Mouse (Mus musculus) testis, adult 2 months (tissue): ENCODE results near the gene 1700016C15Rik.

ENCODE experiments used
- CTCF ChIP-seq: fragments of 200-500 bp; IDR thresholded peaks from 2 replicates; pipeline ENCODE4 v1.5.1; 2012; ENCODE audit warnings: low read depth, mild to moderate bottlenecking, inconsistent platforms, low read length, moderate library complexity; ENCODE audit not compliant: control insufficient read depth, insufficient read depth, insufficient replicate concordance
- POLR2A ChIP-seq: fragments of 200-500 bp; IDR thresholded peaks from 2 replicates; pipeline ENCODE4 v1.6.1; 2012; ENCODE audit warnings: low read depth, mild to moderate bottlenecking, inconsistent platforms, low read length, moderate library complexity; ENCODE audit not compliant: control insufficient read depth

DNA sequence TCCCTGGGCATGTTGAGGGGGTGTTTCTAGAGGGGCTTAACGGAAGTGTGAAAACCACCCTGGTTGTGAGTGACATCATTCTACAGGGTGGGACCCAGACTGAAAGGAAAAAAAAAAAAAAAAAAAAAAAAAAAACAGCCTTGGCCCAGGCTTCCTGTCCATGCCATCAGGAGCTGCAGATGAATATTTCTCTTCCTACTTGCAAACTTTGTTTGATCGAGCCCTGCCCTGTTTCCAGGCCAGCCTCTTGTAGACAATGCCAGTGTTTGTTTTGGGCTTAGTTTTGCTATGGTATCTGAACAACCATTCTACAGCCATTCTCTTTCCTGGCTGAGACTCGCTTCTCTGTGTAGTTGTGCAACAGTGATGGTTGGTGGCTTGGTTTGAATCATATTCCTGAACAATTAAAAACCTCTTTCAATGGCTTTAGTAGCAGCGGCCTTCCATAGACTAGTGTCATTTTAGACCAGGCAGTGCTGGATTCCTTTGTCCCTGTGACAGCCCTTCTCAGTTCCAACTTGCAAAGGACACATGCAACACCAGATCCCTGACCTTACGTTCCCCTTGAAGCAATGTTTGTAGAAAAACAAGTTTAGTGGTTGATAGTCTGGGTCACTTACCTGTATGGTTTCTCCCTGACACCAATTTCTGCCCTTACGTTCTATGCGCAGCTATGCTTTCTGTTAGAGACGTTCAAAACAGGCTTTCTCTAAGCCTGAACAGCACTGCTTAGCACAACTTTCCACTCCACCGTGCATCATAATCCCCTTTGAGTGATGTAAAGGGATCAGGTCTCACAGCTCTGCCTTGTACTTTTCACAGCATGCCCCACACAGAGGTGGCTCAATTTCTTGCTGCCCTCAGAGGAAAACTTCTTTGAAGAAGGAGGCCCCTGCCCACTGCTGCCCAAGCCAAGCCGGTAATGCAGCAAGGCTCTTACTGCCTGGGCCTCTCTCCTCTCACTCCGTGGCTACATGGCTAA, at the start of gene 1700016C15Rik:
- no peak for TF ChIP-seq CTCF
- TF ChIP-seq POLR2A: no peak
